In genomic region chr9:35119168-35119567, GRCm38 (mm10) we compare ENCODE assay signal across 9 mouse cellular contexts. TPM values are rescaled to one million over a fixed set of nuclear protein-coding genes. Genes with fewer than 3 reads are reported as not detected.
DNase-seq lines count a peak whose midpoint lies in the region; ATAC-seq and TF ChIP-seq lines count a peak whose summit lies in the region.
"Had no signal": no experiment of that assay in that cellular context is flagged by ENCODE, and none has a peak within 500 bp of the region (broad histone marks: within the 10 kb centered on the region; RNA-seq: fewer than 3 reads in every experiment).

Gene St3gal4 (minus strand): TSS chr9:35119268.

- H3K4me2 ChIP-seq in midbrain, embryonic 14.5 days (ENCODE audit: low read length), result no peak within 1 kb of the TSS

- no peaks in the 10 kb centered on the region; the same call in 1 of the 2 replicates for H3K79me2 ChIP-seq in heart, adult 2 months (replicated peaks; ENCODE audit: control insufficient read depth, insufficient read depth, low read length)

- intact Hi-C loops in heart, adult 2 months (cut with DNase I), result loop anchor here (5.0 kb wide), 1 partner anchor 148 kb away; the partner anchor contains the start of genes Fam118b and Rpusd4

- H3K36me3 ChIP-seq in heart, adult 2 months (ENCODE audit: control insufficient read depth, insufficient read depth, low read length), result peaks cover 2% of the 10 kb centered on the region
- H3K36me3 ChIP-seq in midbrain, embryonic 14.5 days (ENCODE audit: control insufficient read depth, insufficient read depth, low read length), result no peaks in the 10 kb centered on the region

- H3K9ac ChIP-seq in heart, adult 2 months (ENCODE audit: low read depth, low read length), result no peak within 1 kb of the TSS
- H3K9ac ChIP-seq in midbrain, embryonic 14.5 days (replicated peaks; ENCODE audit: low read length), result no peak within 1 kb of the TSS

- no peak for DNase-seq in heart, adult 2 months
- DNase-seq in heart, adult 9 months (ENCODE audit: low spot score in 2 of 2), result no peak
- DNase-seq in adrenal gland, adult 8-10 months, result no peak
- DNase-seq in layer of hippocampus, postnatal 14 days (ENCODE audit: low spot score in 2 of 2), result no peak
- DNase-seq in midbrain, embryonic 14.5 days, result no peak
- no peak for DNase-seq in gastrocnemius, adult 8-10 months (ENCODE audit: low spot score in 2 of 2)
- DNase-seq in frontal cortex, postnatal 36 days (ENCODE audit: low spot score in 2 of 2), result no peak

- WGBS in heart, adult 2 months, result 69% methylated on average over 6 of the region's 6 CpGs
- WGBS in midbrain, embryonic 14.5 days, result 85% methylated on average over 6 of the region's 6 CpGs

- no peak for TF ChIP-seq CTCF in heart, adult 2 months (IDR thresholded peaks at IDR 0.05)

- no peak within 1 kb of the TSS for H3K4me3 ChIP-seq in heart, adult 2 months
- H3K4me3 ChIP-seq in midbrain, embryonic 14.5 days (replicated peaks; ENCODE audit: low read depth, low read length), result no peak within 1 kb of the TSS

- H3K27me3 ChIP-seq in heart, adult 2 months (ENCODE audit: control insufficient read depth, insufficient read depth, low read length), result no peaks in the 10 kb centered on the region
- H3K27me3 ChIP-seq in midbrain, embryonic 14.5 days (ENCODE audit: control insufficient read depth, insufficient read depth, low read length), result no peaks in the 10 kb centered on the region
- H3K27me3 ChIP-seq: CH12.LX had no signal

- TF ChIP-seq EP300 in heart, adult 2 months (IDR thresholded peaks at IDR 0.05; ENCODE audit: insufficient read depth, low read depth, low read length), result no peak

- no peak for TF ChIP-seq POLR2A in heart, adult 2 months (IDR thresholded peaks at IDR 0.05; ENCODE audit: insufficient read depth, low read depth, low read length)

- no peak for ATAC-seq in granulocyte monocyte progenitor cell, adult 5-6 weeks (replicated peaks; ENCODE audit: poor library complexity, severe bottlenecking)
- ATAC-seq in midbrain, embryonic 14.5 days (ENCODE audit: low FRiP score, low TSS enrichment), result no peak

- peak within 1 kb of the TSS; percentile 95 for H3K27ac ChIP-seq in heart, adult 2 months
- H3K27ac ChIP-seq in midbrain, embryonic 14.5 days (replicated peaks; ENCODE audit: low read depth, low read length), result no peak within 1 kb of the TSS

- no peaks in the 10 kb centered on the region for H3K9me3 ChIP-seq in midbrain, embryonic 14.5 days (ENCODE audit: control insufficient read depth, low read length)

- H3K4me1 ChIP-seq in heart, adult 2 months (ENCODE audit: control insufficient read depth, insufficient read depth, low read length), result peaks cover 21% of the 10 kb centered on the region
- peaks cover 10% of the 10 kb centered on the region for H3K4me1 ChIP-seq in midbrain, embryonic 14.5 days (ENCODE audit: control insufficient read depth, insufficient read depth, low read length)

RNA-seq across cellular contexts. Expression of gene St3gal4, which starts in this region (rescaled TPM):
- total RNA-seq in heart, adult 2 months (2021), result 10 to 100 TPM; 26.1 to 29.5 TPM
- polyA plus RNA-seq in heart, adult 2 months (2012; rRNA removed), result 8.6 and 11.9 TPM in 2 replicates
- 10 to 100 TPM; 32.8 to 55.5 (median 44.3) TPM for total RNA-seq in adrenal gland, adult 8-10 months (2022)
- total RNA-seq in granulocyte monocyte progenitor cell, adult 5-6 weeks (2014; fragmentation: Nextera tagmentation), result 39.2 and 44.6 TPM in 2 replicates
- 35.6 and 41.8 TPM in 2 replicates for total RNA-seq in granulocyte monocyte progenitor cell, adult 5-6 weeks (2017)
- 10 to 100 TPM; 26.5 to 28.6 TPM for total RNA-seq in layer of hippocampus, postnatal 14 days (2021)
- polyA plus RNA-seq in midbrain, embryonic 14.5 days (2014; fragmentation: Nextera tagmentation; extraction: Ambion mirVana), result 11.1 and 12.5 TPM in 2 replicates
- total RNA-seq in gastrocnemius, adult 8-10 months (2022), result 1 to 10 TPM; 3.5 to 5.7 (median 4.4) TPM

Comparison
In these comparisons a context has a peak if more than half of its experiments do, and no peak if none do; other contexts are left out.
1. RNA of gene St3gal4 (total RNA-seq): 32.8 to 55.5 TPM in adrenal gland, adult 8-10 months, 35.6 to 44.6 TPM in granulocyte monocyte progenitor cell, adult 5-6 weeks, 26.1 to 29.5 TPM in heart, adult 2 months and 26.5 to 28.6 TPM in layer of hippocampus, postnatal 14 days; 3.5 to 5.7 TPM in gastrocnemius, adult 8-10 months; every median in the first group is over 4 times any median in the second.